Mouse (Mus musculus) mammary gland, adult 2 months (tissue): ENCODE data around the gene Zfp667. TPM values are rescaled to one million over a fixed set of nuclear protein-coding genes. Genes with fewer than 3 reads are reported as not detected.

Source experiments
- polyA plus RNA-seq: library from polyadenylated mRNA; depleted of rRNA; stranded (reverse); fragments of >200 nt; gene quantifications from 2 replicates; pipeline ENCODE4 v1.2.3, GENCODE M21; 2012; ENCODE audit warnings: low replicate concordance; rRNA removed

Gene Zfp667
- polyA plus RNA-seq = 0.70 and 1.7 TPM in 2 replicates

DNA sequence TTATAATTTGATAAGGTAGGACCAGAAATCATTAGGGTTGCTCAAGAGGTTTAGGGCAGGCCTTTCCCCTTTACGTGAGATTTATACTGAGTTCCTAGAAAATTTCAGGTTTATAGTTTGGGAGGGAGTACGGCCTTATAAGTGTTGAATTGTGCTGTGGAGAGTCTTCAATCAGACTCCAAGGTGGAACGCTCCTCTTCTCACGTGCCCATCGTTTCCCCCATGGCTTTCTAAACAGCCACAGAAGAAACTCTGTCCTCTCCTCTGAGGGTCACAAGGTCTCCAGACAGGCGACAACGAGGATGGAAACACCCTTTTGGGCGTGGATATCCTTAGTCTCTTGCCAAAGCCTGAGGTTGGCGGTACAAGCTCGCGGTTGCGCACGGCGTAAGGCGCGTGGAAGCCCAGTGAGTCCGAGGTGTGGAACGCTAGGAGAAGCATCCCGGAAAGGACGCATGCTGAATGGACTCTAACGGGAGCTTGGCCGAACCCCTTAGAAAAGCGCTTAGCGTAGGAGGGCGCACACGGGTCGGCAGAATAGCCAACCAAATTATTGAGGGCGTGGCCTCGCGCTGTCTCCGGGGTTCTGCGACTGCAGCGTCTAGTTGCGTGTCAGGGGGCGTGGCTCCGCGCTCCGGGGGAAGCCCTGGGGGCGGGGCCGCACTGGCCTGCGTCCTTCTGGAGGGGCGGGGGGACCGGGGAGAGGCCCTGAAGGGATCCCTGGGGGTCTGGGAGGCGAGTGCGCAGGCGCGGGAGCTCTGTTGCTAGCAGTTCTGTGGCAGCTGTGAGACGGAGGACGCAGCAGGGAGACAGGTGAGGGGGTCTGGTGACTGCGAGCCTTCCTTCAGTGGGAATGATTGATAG is at the start of gene Zfp667:
Gene Zfp667 (plus strand): TSS at position 738 of the 864 bp plus-strand sequence.

DNA sequence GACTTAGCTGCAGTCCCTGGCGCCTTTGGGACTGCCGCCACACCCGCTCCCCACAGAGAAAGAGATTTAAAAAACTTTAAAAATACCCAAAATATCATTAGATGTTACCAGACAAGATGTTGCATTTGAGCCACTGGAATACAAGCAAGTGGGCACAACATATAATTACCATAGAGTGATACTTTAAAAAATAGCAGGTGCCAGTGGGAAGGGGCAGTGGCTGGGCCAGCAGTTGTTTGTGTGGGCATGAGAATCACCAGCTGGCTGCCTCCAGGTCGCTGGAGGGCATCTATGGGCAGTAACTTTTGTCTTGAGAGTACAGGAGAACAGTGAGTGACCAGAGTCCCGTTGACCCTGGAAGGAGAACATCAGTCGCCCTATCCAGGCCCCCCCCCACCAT is 34.0 kb upstream of the Zfp667 start, which contains the start of gene Epp13:
Gene Epp13 (plus strand): TSS at position 301 of the 400 bp plus-strand sequence.

DNA sequence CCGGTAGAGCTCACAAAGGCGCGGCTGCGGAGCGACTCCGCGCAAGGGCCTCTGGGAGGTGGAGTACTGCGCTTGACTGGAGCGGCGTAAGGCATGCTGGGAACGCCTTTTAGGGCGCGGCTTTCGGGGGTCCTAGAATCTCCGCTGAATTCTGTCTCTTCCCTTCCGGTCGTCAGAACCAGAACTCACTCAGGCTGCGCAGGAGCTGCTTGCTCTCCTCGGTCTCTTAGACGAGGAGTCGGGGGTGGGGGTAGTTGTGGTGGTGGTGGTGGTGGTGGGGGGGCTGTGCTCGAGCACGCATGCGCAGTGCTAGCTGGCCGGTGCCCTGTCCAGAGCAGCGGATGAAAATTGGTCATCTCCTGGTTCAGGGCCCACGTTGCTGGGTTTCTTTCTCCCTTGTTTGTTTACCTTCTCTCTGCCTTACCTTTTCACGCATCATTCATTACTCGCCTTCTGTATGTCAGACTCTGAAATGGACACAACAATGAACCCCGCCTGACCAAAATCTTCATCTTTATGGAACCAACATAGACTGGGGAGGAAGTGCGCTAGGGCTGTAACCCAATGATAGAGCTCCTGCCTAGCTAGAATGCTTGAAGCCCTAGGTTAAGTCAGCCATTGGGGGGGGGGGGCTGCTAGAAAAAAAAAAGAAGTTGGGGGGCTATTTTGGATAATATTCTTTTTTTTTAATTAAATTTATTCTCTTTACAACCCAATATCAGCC is 45.0 kb downstream of the Zfp667 start, which contains the start of gene Zfp583:
Gene Zfp583 (minus strand): TSS at position 53 of the 724 bp plus-strand sequence.

DNA sequence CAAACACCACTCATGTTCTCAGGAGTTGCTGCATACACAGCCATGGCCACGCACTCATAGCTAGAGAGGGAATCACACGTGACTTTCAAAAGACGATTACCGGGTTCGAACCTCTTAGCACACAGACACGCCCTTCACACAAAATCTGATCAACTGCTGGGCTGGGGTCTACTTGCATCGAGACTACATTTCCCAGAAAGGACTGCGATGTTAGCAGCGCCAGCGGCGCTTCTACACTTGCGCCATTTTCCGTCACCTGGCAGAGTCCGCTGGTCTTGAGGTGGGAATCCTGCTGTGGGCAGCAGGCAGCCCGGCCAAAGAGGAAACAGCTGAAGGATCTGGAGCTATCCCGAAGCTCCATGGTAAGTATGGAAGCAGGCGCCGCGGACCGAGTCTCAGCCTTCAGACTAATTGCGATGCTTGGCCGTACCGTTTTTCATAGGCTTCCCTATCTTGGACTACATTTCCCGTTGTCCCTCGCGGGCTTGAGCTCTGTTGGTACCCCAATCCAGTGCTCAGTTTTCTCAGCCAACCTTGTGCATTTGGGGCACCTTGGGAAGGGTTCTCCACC is 57.2 kb downstream of the Zfp667 start, which contains the start of gene Gm3854:
Gene Gm3854 (plus strand): TSS at position 259 of the 571 bp plus-strand sequence.

Other genes starting within 250 kb of the Zfp667 start
- not detected in 2 replicates for gene Nlrp4c, start 241.4 kb upstream of the Zfp667 start, polyA plus RNA-seq
- gene Zfp787, start 130.6 kb upstream of the Zfp667 start, polyA plus RNA-seq = 34.9 and 67.2 TPM in 2 replicates
- gene Zfp444, start 114.4 kb upstream of the Zfp667 start, polyA plus RNA-seq = 20.8 and 44.5 TPM in 2 replicates
- gene Galp, start 89.5 kb upstream of the Zfp667 start, polyA plus RNA-seq = not detected in 2 replicates
- not detected in 2 replicates for gene Zscan5b, start 64.3 kb upstream of the Zfp667 start, polyA plus RNA-seq
- gene Epp13, start 33.9 kb upstream of the Zfp667 start, polyA plus RNA-seq = not detected in 2 replicates
- 0.47 and 0.98 TPM in 2 replicates for gene Zfp583, start 44.7 kb downstream of the Zfp667 start, polyA plus RNA-seq
- 0.10 TPM in 1 of 2 replicates, not detected in the other for gene Gm3854, start 57.2 kb downstream of the Zfp667 start, polyA plus RNA-seq
- gene Zfp78, start 76.7 kb downstream of the Zfp667 start, polyA plus RNA-seq = 0.35 and 1.9 TPM in 2 replicates
- gene Zfp28, start 96.7 kb downstream of the Zfp667 start, polyA plus RNA-seq = 2.7 and 4.7 TPM in 2 replicates
- not detected in 2 replicates for gene Smim17, start 112.1 kb downstream of the Zfp667 start, polyA plus RNA-seq
- gene Gm20715, start 123.7 kb downstream of the Zfp667 start, polyA plus RNA-seq = 0.03 TPM in 1 of 2 replicates, not detected in the other
- gene Olfr1344, start 152.1 kb downstream of the Zfp667 start, polyA plus RNA-seq = 0.67 TPM in 1 of 2 replicates, not detected in the other
- not detected in 2 replicates for gene Olfr1336, start 169.6 kb downstream of the Zfp667 start, polyA plus RNA-seq
- not detected in 2 replicates for gene Olfr1346, start 180.5 kb downstream of the Zfp667 start, polyA plus RNA-seq
- gene Olfr5, start 200.4 kb downstream of the Zfp667 start, polyA plus RNA-seq = not detected in 2 replicates
- not detected in 2 replicates for gene Olfr1347, start 213.2 kb downstream of the Zfp667 start, polyA plus RNA-seq
- not detected in 2 replicates for gene Olfr1348, start 222.2 kb downstream of the Zfp667 start, polyA plus RNA-seq
- not detected in 2 replicates for gene Olfr1349, start 236.4 kb downstream of the Zfp667 start, polyA plus RNA-seq